Mouse (Mus musculus) CD4-positive helper T cell, adult 2 months (primary cell): ENCODE measurements around the gene Xrcc6.

Experiments used
- DNase-seq: peaks from one replicate; pipeline ENCODE4 v3.0.0-alpha.2; 2012; ENCODE audit warnings: low read depth, missing footprints, low spot score

Gene Xrcc6

DNA sequence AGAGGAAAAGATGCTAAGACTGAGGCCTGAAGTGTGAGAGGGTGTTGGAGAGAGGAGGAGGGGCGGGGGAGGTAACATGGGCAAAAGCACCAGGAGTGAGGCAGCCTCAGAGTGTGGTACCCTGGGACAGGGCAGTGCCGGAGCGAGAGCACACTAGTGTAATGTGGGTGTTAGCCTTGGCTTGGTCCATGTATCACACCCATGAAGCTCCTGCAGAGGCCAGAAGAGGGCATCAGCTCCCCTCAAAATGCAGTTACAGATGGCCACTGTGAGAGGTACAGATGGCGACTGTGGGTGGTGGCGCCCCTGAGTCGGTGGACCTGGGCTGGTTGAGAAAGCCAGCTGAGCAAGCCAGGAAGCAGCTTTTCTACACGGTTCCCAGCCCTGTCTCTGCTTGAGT is 93.5 kb downstream of the Xrcc6 start:
- peak; percentile 45 for DNase-seq

DNA sequence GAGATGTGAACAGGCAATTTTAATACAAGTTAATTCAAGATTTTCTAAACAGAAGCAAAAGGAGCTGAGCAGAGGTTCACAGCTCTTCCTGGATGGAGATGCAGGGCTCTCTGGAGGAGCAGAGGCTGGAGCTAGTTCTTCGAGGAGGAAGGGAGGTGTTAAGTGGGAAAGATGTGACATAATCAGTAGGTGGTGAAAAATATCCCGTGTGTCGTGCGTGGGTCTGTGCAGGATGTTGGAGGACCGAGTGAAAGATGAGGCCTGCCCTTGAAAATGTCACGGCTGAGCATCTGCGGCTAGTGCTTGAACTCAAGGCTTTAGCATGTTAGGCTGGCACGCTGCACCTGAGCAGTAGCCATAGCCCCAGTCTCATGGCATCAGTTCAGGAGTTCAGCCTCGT is 98.0 kb downstream of the Xrcc6 start:
- no peak for DNase-seq

DNA sequence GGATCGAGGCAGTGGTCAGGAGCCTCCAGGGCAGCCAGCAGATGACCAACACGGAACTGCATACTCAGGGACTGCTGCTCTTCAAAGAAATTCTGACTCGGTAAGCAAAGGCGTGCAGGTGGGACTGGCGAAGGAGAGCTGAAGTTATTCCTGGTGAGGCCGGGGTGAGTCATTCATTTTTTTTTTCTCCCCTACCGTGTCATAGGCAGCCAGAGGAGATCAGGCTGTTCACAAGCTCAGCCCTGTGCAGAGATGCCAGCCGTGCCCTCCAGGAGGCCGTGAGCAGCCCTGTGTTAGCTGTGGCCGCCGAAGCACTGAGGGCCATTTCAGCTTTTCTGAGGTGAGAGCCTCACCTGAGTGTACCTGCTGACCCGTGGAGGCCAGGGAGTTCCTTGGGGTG is 98.5 kb downstream of the Xrcc6 start:
- no peak for DNase-seq

DNA sequence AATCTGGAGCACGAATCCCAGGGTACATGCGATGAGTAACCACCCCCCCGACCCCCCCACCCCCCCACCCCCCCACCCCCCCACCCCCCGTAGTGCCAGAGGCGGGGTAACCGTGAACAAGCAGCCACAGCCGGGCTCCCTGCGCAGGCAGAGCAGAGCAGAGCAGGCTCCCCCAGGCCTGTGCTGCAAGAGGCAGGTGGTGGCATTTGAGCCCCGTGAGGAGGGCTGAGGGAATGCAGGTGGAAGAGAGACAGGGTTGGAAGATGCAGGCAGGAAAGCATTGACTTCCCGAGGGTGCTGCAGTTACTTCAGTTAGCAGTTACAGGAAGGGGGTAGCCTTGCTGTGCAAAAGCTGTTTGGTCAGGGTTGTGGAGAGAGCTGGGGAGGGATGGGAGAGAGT is 99.6 kb downstream of the Xrcc6 start:
- no peak for DNase-seq
